Mouse (Mus musculus) stomach, postnatal 0 days (tissue): ENCODE measurements around the gene Arf1.
A peak's percentile ranks its signal among the peaks of the same experiment; 100 is the strongest.

Experiments used
- CTCF ChIP-seq: IDR thresholded peaks from 2 replicates; pipeline ENCODE4 v1.5.1; 2016; ENCODE audit warnings: antibody characterized with exemption, low read depth, mild to moderate bottlenecking, moderate library complexity
- EP300 ChIP-seq: optimal IDR thresholded peaks from 2 replicates; pipeline ENCODE3; 2016; ENCODE audit warnings: antibody characterized with exemption

DNA sequence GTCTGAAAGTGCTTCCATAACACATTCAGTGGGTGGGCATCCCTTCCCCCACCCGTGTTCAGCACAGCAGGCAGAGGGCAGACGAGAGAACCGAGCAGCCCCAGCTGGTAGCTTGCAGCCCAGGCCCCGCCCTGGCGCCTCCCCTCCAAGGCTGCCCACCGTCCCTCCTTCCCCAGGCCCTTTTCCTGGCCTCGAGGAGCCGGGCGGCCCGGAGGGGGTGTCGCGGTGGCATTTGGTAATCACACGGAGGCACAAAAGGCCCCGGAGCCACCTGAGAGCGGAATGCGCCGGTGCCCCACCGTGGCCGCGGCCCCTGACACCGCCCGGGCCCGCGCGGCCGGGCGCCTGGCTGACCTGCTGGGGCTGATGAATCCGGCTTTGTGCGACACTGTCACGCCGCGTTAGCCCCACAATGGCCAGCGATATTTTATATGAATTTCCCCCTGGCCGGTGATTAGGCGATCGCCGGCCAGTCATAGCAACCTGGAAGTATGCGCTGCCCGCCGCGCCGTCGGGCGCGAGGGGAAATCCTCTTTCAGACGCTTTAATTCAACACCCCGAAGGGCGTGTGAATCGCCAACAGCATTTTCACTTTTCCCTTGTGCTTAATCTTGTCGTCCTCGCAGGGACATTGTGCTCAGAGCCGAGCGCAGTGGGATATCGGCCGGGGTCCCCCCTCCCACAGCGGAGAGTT is 35.9 kb upstream of the Arf1 start:
- TF ChIP-seq EP300 (no peak), CTCF (peak; percentile 68)
